Comparison of ENCODE assay signal across 22 mouse cellular contexts in genomic region chr10:99812069-99812650, GRCm38 (mm10). TPM values are rescaled to one million over a fixed set of nuclear protein-coding genes. Genes with fewer than 3 reads are reported as not detected.
DNase-seq lines count a peak whose midpoint lies in the region; ATAC-seq and TF ChIP-seq lines count a peak whose summit lies in the region.
"Had no signal": no experiment of that assay in that cellular context is flagged by ENCODE, and none has a peak within 500 bp of the region (broad histone marks: within the 10 kb centered on the region; RNA-seq: fewer than 3 reads in every experiment).

No protein-coding gene starts in this region.

- no peaks in the 10 kb centered on the region for H3K27me3 ChIP-seq in embryonic facial prominence, embryonic 14.5 days (replicated peaks; ENCODE audit: control insufficient read depth, insufficient read depth, low read length)
- no peaks in the 10 kb centered on the region for H3K27me3 ChIP-seq in embryonic facial prominence, embryonic 10.5 days (replicated peaks; ENCODE audit: low read depth, poor library complexity, severe bottlenecking)
- H3K27me3 ChIP-seq in lung, embryonic 14.5 days (ENCODE audit: insufficient read depth, low read length), result no peaks in the 10 kb centered on the region
- H3K27me3 ChIP-seq in limb, embryonic 14.5 days (ENCODE audit: control insufficient read depth, insufficient read depth, low read length), result no peaks in the 10 kb centered on the region
- no peaks in the 10 kb centered on the region for H3K27me3 ChIP-seq in stomach, embryonic 16.5 days (ENCODE audit: control insufficient read depth, insufficient read depth, low read length)
- H3K27me3 ChIP-seq: CH12.LX; embryonic facial prominence, embryonic 13.5 days; hindbrain, embryonic 12.5 days; liver, embryonic 15.5 days had no signal

- no peaks in the 10 kb centered on the region for H3K36me3 ChIP-seq in embryonic facial prominence, embryonic 14.5 days (ENCODE audit: control insufficient read depth, insufficient read depth, low read length)
- no peaks in the 10 kb centered on the region for H3K36me3 ChIP-seq in embryonic facial prominence, embryonic 10.5 days (replicated peaks)
- H3K36me3 ChIP-seq in lung, embryonic 14.5 days (ENCODE audit: insufficient read depth), result no peaks in the 10 kb centered on the region
- H3K36me3 ChIP-seq in limb, embryonic 14.5 days (ENCODE audit: control insufficient read depth, insufficient read depth, low read length), result no peaks in the 10 kb centered on the region
- H3K36me3 ChIP-seq in stomach, embryonic 16.5 days (ENCODE audit: control insufficient read depth, insufficient read depth, low read length), result no peaks in the 10 kb centered on the region
- H3K36me3 ChIP-seq: embryonic facial prominence, embryonic 13.5 days; hindbrain, embryonic 12.5 days; liver, embryonic 15.5 days; midbrain, embryonic 10.5 days had no signal

- no peaks in the 10 kb centered on the region for H3K9me3 ChIP-seq in embryonic facial prominence, embryonic 14.5 days (ENCODE audit: control insufficient read depth, low read length)
- H3K9me3 ChIP-seq in embryonic facial prominence, embryonic 10.5 days, result no peaks in the 10 kb centered on the region
- no peaks in the 10 kb centered on the region for H3K9me3 ChIP-seq in lung, embryonic 14.5 days (ENCODE audit: low read depth, low read length)
- H3K9me3 ChIP-seq in limb, embryonic 14.5 days (ENCODE audit: control insufficient read depth, low read length), result no peaks in the 10 kb centered on the region
- H3K9me3 ChIP-seq in stomach, embryonic 16.5 days (replicated peaks; ENCODE audit: control insufficient read depth, low read length), result no peaks in the 10 kb centered on the region
- H3K9me3 ChIP-seq: embryonic facial prominence, embryonic 13.5 days; hindbrain, embryonic 12.5 days; liver, embryonic 15.5 days; midbrain, embryonic 10.5 days had no signal

- 74% methylated on average over 7 of the region's 7 CpGs for WGBS in embryonic facial prominence, embryonic 14.5 days
- WGBS in embryonic facial prominence, embryonic 10.5 days, result 91% methylated on average over 7 of the region's 7 CpGs
- WGBS in lung, embryonic 14.5 days, result 71% methylated on average over 7 of the region's 7 CpGs
- WGBS in limb, embryonic 14.5 days, result 26% methylated on average over 7 of the region's 7 CpGs
- WGBS in stomach, embryonic 16.5 days, result 49% methylated on average over 7 of the region's 7 CpGs

- H3K4me3 ChIP-seq in embryonic facial prominence, embryonic 14.5 days (ENCODE audit: low read depth, low read length), result no peak overlapping the region
- no peak overlapping the region for H3K4me3 ChIP-seq in embryonic facial prominence, embryonic 10.5 days
- H3K4me3 ChIP-seq in lung, embryonic 14.5 days (ENCODE audit: low read depth, low read length), result no peak overlapping the region
- no peak overlapping the region for H3K4me3 ChIP-seq in limb, embryonic 14.5 days (replicated peaks; ENCODE audit: low read length)
- no peak overlapping the region for H3K4me3 ChIP-seq in stomach, embryonic 16.5 days (replicated peaks; ENCODE audit: low read length)
- H3K4me3 ChIP-seq: embryonic facial prominence, embryonic 13.5 days; hindbrain, embryonic 12.5 days; layer of hippocampus, adult 2 months; liver, embryonic 15.5 days; midbrain, embryonic 10.5 days had no signal

- H3K9ac ChIP-seq in embryonic facial prominence, embryonic 14.5 days (ENCODE audit: low read depth, low read length), result no peak overlapping the region
- no peak overlapping the region for H3K9ac ChIP-seq in lung, embryonic 14.5 days
- H3K9ac ChIP-seq in limb, embryonic 14.5 days (ENCODE audit: low read depth, low read length, severe bottlenecking), result no peak overlapping the region
- no peak overlapping the region for H3K9ac ChIP-seq in stomach, embryonic 16.5 days (ENCODE audit: low read length)
- H3K9ac ChIP-seq: embryonic facial prominence, embryonic 13.5 days; hindbrain, embryonic 12.5 days; liver, embryonic 15.5 days had no signal

- no peak overlapping the region for H3K27ac ChIP-seq in embryonic facial prominence, embryonic 14.5 days (replicated peaks; ENCODE audit: low read depth, low read length)
- no peak overlapping the region for H3K27ac ChIP-seq in embryonic facial prominence, embryonic 10.5 days (replicated peaks)
- no peak overlapping the region for H3K27ac ChIP-seq in lung, embryonic 14.5 days (ENCODE audit: low read depth)
- H3K27ac ChIP-seq in limb, embryonic 14.5 days (replicated peaks; ENCODE audit: low read depth, low read length), result no peak overlapping the region
- H3K27ac ChIP-seq in stomach, embryonic 16.5 days (ENCODE audit: low read length), result no peak overlapping the region
- H3K27ac ChIP-seq: embryonic facial prominence, embryonic 13.5 days; hindbrain, embryonic 12.5 days; layer of hippocampus, adult 2 months; liver, embryonic 15.5 days; midbrain, embryonic 10.5 days had no signal

- no peak overlapping the region for H3K4me2 ChIP-seq in embryonic facial prominence, embryonic 14.5 days (ENCODE audit: low read depth, low read length)
- no peak overlapping the region for H3K4me2 ChIP-seq in lung, embryonic 14.5 days
- H3K4me2 ChIP-seq in limb, embryonic 14.5 days (replicated peaks; ENCODE audit: low read depth, low read length, severe bottlenecking), result no peak overlapping the region
- H3K4me2 ChIP-seq in stomach, embryonic 16.5 days (ENCODE audit: low read depth, low read length), result no peak overlapping the region
- H3K4me2 ChIP-seq: embryonic facial prominence, embryonic 13.5 days; hindbrain, embryonic 12.5 days; liver, embryonic 15.5 days had no signal

- no peak for TF ChIP-seq CTCF in lung, embryonic 14.5 days (IDR thresholded peaks at IDR 0.05; ENCODE audit: low read depth)

- no peak for DNase-seq in embryonic facial prominence, embryonic 14.5 days (ENCODE audit: low spot score)
- no peak for DNase-seq in embryonic facial prominence, embryonic 10.5 days (ENCODE audit: low spot score)
- no peak for DNase-seq in lung, embryonic 14.5 days
- no peak for DNase-seq in lung, postnatal 4 days
- DNase-seq in limb, embryonic 14.5 days (ENCODE audit: low spot score), result no peak
- DNase-seq in urinary bladder, postnatal 25 days (ENCODE audit: low spot score), result no peak
- no peak for DNase-seq in ovary, postnatal 36 days (ENCODE audit: low spot score)
- DNase-seq: adrenal gland, adult 8-10 months; cerebellum, postnatal 10 days; gastrocnemius, postnatal 36 days; kidney, postnatal 10 days; left cerebral cortex, postnatal 4 days; lung, postnatal 14 days; thymus, adult 18-20 months had no signal

- H3K4me1 ChIP-seq in embryonic facial prominence, embryonic 14.5 days (ENCODE audit: control insufficient read depth, insufficient read depth, low read length), result no peaks in the 10 kb centered on the region
- no peaks in the 10 kb centered on the region for H3K4me1 ChIP-seq in embryonic facial prominence, embryonic 10.5 days
- H3K4me1 ChIP-seq in lung, embryonic 14.5 days (ENCODE audit: insufficient read depth), result peaks cover 3% of the 10 kb centered on the region; the same call in 1 of the 2 replicates
- no peaks in the 10 kb centered on the region for H3K4me1 ChIP-seq in limb, embryonic 14.5 days (ENCODE audit: control insufficient read depth, insufficient read depth, low read length)
- H3K4me1 ChIP-seq in stomach, embryonic 16.5 days (ENCODE audit: control insufficient read depth, insufficient read depth, low read length), result no peaks in the 10 kb centered on the region
- H3K4me1 ChIP-seq: embryonic facial prominence, embryonic 13.5 days; hindbrain, embryonic 12.5 days; liver, embryonic 15.5 days; midbrain, embryonic 10.5 days had no signal

- no peak for TF ChIP-seq POLR2A in limb, embryonic 14.5 days (IDR thresholded peaks at IDR 0.05; ENCODE audit: borderline replicate concordance, extremely low read depth, insufficient read depth, insufficient read length)

- 0 out of 2 replicates have a peak, but pooled peaks have one; percentile 22 for ATAC-seq in embryonic facial prominence, embryonic 14.5 days (ENCODE audit: low read depth)
- ATAC-seq in lung, embryonic 14.5 days (ENCODE audit: insufficient read depth), result 0 out of 2 replicates have a peak, but pooled peaks have one; percentile 14
- ATAC-seq in limb, embryonic 14.5 days (ENCODE audit: low FRiP score, low read depth), result peak; percentile 70; the same call in 1 of the 2 replicates
- peak; percentile 76; the same call in 1 of the 2 replicates for ATAC-seq in stomach, embryonic 16.5 days (ENCODE audit: insufficient read depth, low FRiP score)

RNA-seq across cellular contexts. Expression of gene Csl, which starts 52.7 kb away (rescaled TPM):
- polyA plus RNA-seq in embryonic facial prominence, embryonic 14.5 days (2014; fragmentation: Nextera tagmentation; extraction: Ambion mirVana), result not detected in 2 replicates
- polyA plus RNA-seq in embryonic facial prominence, embryonic 10.5 days (2016; fragmentation: Nextera tagmentation; extraction: Ambion mirVana), result 0.10 TPM in 1 of 2 replicates, not detected in the other
- not detected in 2 replicates for polyA plus RNA-seq in lung, embryonic 14.5 days (2014; fragmentation: Nextera tagmentation; extraction: Ambion mirVana)
- polyA plus RNA-seq in limb, embryonic 14.5 days (2012; rRNA removed), result 0.04 TPM in 1 of 2 replicates, not detected in the other
- polyA plus RNA-seq in limb, embryonic 14.5 days (2014; fragmentation: Nextera tagmentation; extraction: Ambion mirVana), result 0.10 TPM in 2 replicates
- polyA plus RNA-seq in stomach, embryonic 16.5 days (2015; fragmentation: Nextera tagmentation; extraction: Ambion mirVana), result 0.17 and 0.37 TPM in 2 replicates
- polyA plus RNA-seq: embryonic facial prominence, embryonic 13.5 days; hindbrain, embryonic 12.5 days; urinary bladder, adult 2 months had no signal

Comparison
In these comparisons a context has a peak if more than half of its experiments do, and no peak if none do; other contexts are left out.
1. ATAC-seq: peak in every context shown above with its lines; median percentile 76 in stomach, embryonic 16.5 days; 70 in limb, embryonic 14.5 days; 22 in embryonic facial prominence, embryonic 14.5 days; 14 in lung, embryonic 14.5 days.